Mouse (Mus musculus): ENCODE measurements at regions not wholly inside any gene's neighbourhood (a gene's known extent, or its start where the extent isn't known, plus 50 kb on each side); places are given as distances from the start of the nearest gene placed in this dataset.

GRCm38 (mm10) chr6:94391134-94391533 is 107.4 kb upstream of the Magi1 start:
- Histone ChIP-seq H3K4me3 (replicated peaks; ENCODE audit: low read length) (no peak overlapping the region), H3K27ac (replicated peaks; ENCODE audit: low read depth, low read length) (no peak overlapping the region), H3K9me3 (ENCODE audit: control insufficient read depth, low read length) (no peaks in the 10 kb centered on the region), H3K36me3 (ENCODE audit: control insufficient read depth, insufficient read depth, low read length) (no peaks in the 10 kb centered on the region), H3K4me2 (replicated peaks; ENCODE audit: low read depth, low read length, severe bottlenecking) (no peak overlapping the region), H3K4me1 (ENCODE audit: control insufficient read depth, insufficient read depth, low read length) (no peaks in the 10 kb centered on the region), H3K9ac (ENCODE audit: low read depth, low read length, severe bottlenecking) (no peak overlapping the region), H3K27me3 (ENCODE audit: control insufficient read depth, insufficient read depth, low read length) (no peaks in the 10 kb centered on the region)
- no peak for ATAC-seq (ENCODE audit: low FRiP score, low read depth)
- WGBS = 55% methylated on average over 5 of the region's 5 CpGs
- DNase-seq (ENCODE audit: low spot score) = no peak
- TF ChIP-seq POLR2A (IDR thresholded peaks at IDR 0.05; ENCODE audit: borderline replicate concordance, extremely low read depth, insufficient read depth, insufficient read length) = no peak

- no peak for TF ChIP-seq POLR2A (IDR thresholded peaks at IDR 0.05; ENCODE audit: borderline replicate concordance, extremely low read depth, insufficient read depth, insufficient read length)
- no peaks in the 10 kb centered on the region for H3K4me1 ChIP-seq (ENCODE audit: control insufficient read depth, insufficient read depth, low read length)
- no peak overlapping the region for H3K9ac ChIP-seq (ENCODE audit: low read depth, low read length, severe bottlenecking)
- H3K4me3 ChIP-seq (replicated peaks; ENCODE audit: low read length) = no peak overlapping the region
- H3K36me3 ChIP-seq (ENCODE audit: control insufficient read depth, insufficient read depth, low read length) = no peaks in the 10 kb centered on the region
- no peaks in the 10 kb centered on the region for H3K27me3 ChIP-seq (ENCODE audit: control insufficient read depth, insufficient read depth, low read length)
- no peak overlapping the region for H3K27ac ChIP-seq (replicated peaks; ENCODE audit: low read depth, low read length)
- no peaks in the 10 kb centered on the region for H3K9me3 ChIP-seq (ENCODE audit: control insufficient read depth, low read length)
- WGBS = 71% methylated on average over 2 of the region's 2 CpGs
- DNase-seq (ENCODE audit: low spot score) = no peak
- no peak for ATAC-seq (ENCODE audit: low FRiP score, low read depth)
- H3K4me2 ChIP-seq (replicated peaks; ENCODE audit: low read depth, low read length, severe bottlenecking) = no peak overlapping the region
Observed at GRCm38 (mm10) chr6:94390403-94390802, 106.7 kb upstream of the Magi1 start.

GRCm38 (mm10) chr6:94389716-94390115 is 106.0 kb upstream of the Magi1 start:
- no peak overlapping the region for H3K9ac ChIP-seq (ENCODE audit: low read depth, low read length, severe bottlenecking)
- H3K4me1 ChIP-seq (ENCODE audit: control insufficient read depth, insufficient read depth, low read length) = no peaks in the 10 kb centered on the region
- H3K9me3 ChIP-seq (ENCODE audit: control insufficient read depth, low read length) = no peaks in the 10 kb centered on the region
- H3K4me2 ChIP-seq (replicated peaks; ENCODE audit: low read depth, low read length, severe bottlenecking) = no peak overlapping the region
- no peak overlapping the region for H3K4me3 ChIP-seq (replicated peaks; ENCODE audit: low read length)
- H3K27me3 ChIP-seq (ENCODE audit: control insufficient read depth, insufficient read depth, low read length) = no peaks in the 10 kb centered on the region
- DNase-seq (ENCODE audit: low spot score) (no peak), ATAC-seq (ENCODE audit: low FRiP score, low read depth) (no peak)
- H3K36me3 ChIP-seq (ENCODE audit: control insufficient read depth, insufficient read depth, low read length) = no peaks in the 10 kb centered on the region
- no peak for TF ChIP-seq POLR2A (IDR thresholded peaks at IDR 0.05; ENCODE audit: borderline replicate concordance, extremely low read depth, insufficient read depth, insufficient read length)
- H3K27ac ChIP-seq (replicated peaks; ENCODE audit: low read depth, low read length) = no peak overlapping the region
- WGBS = 54% methylated on average over 9 of the region's 9 CpGs

GRCm38 (mm10) chr6:94387648-94388047 is 103.9 kb upstream of the Magi1 start:
- no peak for ATAC-seq (ENCODE audit: low FRiP score, low read depth)
- H3K9me3 ChIP-seq (ENCODE audit: control insufficient read depth, low read length) = no peaks in the 10 kb centered on the region

GRCm38 (mm10) chr6:94385531-94385930 is 101.8 kb upstream of the Magi1 start:
- 58% methylated on average over 2 of the region's 2 CpGs for WGBS
- Histone ChIP-seq H3K4me3 (replicated peaks; ENCODE audit: low read length) (no peak overlapping the region), H3K27me3 (ENCODE audit: control insufficient read depth, insufficient read depth, low read length) (no peaks in the 10 kb centered on the region), H3K4me1 (ENCODE audit: control insufficient read depth, insufficient read depth, low read length) (no peaks in the 10 kb centered on the region), H3K9ac (ENCODE audit: low read depth, low read length, severe bottlenecking) (no peak overlapping the region), H3K4me2 (replicated peaks; ENCODE audit: low read depth, low read length, severe bottlenecking) (no peak overlapping the region), H3K9me3 (ENCODE audit: control insufficient read depth, low read length) (no peaks in the 10 kb centered on the region), H3K36me3 (ENCODE audit: control insufficient read depth, insufficient read depth, low read length) (no peaks in the 10 kb centered on the region), H3K27ac (replicated peaks; ENCODE audit: low read depth, low read length) (no peak overlapping the region)
- ATAC-seq (ENCODE audit: low FRiP score, low read depth) (no peak), DNase-seq (ENCODE audit: low spot score) (no peak)
- TF ChIP-seq POLR2A (IDR thresholded peaks at IDR 0.05; ENCODE audit: borderline replicate concordance, extremely low read depth, insufficient read depth, insufficient read length) = no peak

More at GRCm38 (mm10) chr6:94387648-94388047, 103.9 kb upstream of the Magi1 start:
- no peaks in the 10 kb centered on the region for H3K4me1 ChIP-seq (ENCODE audit: control insufficient read depth, insufficient read depth, low read length)
- no peak for TF ChIP-seq POLR2A (IDR thresholded peaks at IDR 0.05; ENCODE audit: borderline replicate concordance, extremely low read depth, insufficient read depth, insufficient read length)
- no peak for DNase-seq (ENCODE audit: low spot score)
- H3K36me3 ChIP-seq (ENCODE audit: control insufficient read depth, insufficient read depth, low read length) = no peaks in the 10 kb centered on the region
- H3K27ac ChIP-seq (replicated peaks; ENCODE audit: low read depth, low read length) = no peak overlapping the region
- H3K9ac ChIP-seq (ENCODE audit: low read depth, low read length, severe bottlenecking) = no peak overlapping the region
- H3K27me3 ChIP-seq (ENCODE audit: control insufficient read depth, insufficient read depth, low read length) = no peaks in the 10 kb centered on the region
- H3K4me2 ChIP-seq (replicated peaks; ENCODE audit: low read depth, low read length, severe bottlenecking) = no peak overlapping the region
- no peak overlapping the region for H3K4me3 ChIP-seq (replicated peaks; ENCODE audit: low read length)
- 72% methylated on average over 2 of the region's 2 CpGs for WGBS

GRCm38 (mm10) chr6:94369991-94370390 is 86.3 kb upstream of the Magi1 start:
- Histone ChIP-seq H3K9ac (ENCODE audit: low read depth, low read length, severe bottlenecking) (no peak overlapping the region), H3K27me3 (ENCODE audit: control insufficient read depth, insufficient read depth, low read length) (no peaks in the 10 kb centered on the region), H3K27ac (replicated peaks; ENCODE audit: low read depth, low read length) (no peak overlapping the region), H3K9me3 (ENCODE audit: control insufficient read depth, low read length) (no peaks in the 10 kb centered on the region), H3K36me3 (ENCODE audit: control insufficient read depth, insufficient read depth, low read length) (no peaks in the 10 kb centered on the region), H3K4me1 (ENCODE audit: control insufficient read depth, insufficient read depth, low read length) (no peaks in the 10 kb centered on the region), H3K4me3 (replicated peaks; ENCODE audit: low read length) (no peak overlapping the region), H3K4me2 (replicated peaks; ENCODE audit: low read depth, low read length, severe bottlenecking) (no peak overlapping the region)
- DNase-seq (ENCODE audit: low spot score) = no peak
- no peak for ATAC-seq (ENCODE audit: low FRiP score, low read depth)
- 85% methylated on average over 2 of the region's 2 CpGs for WGBS
- no peak for TF ChIP-seq POLR2A (IDR thresholded peaks at IDR 0.05; ENCODE audit: borderline replicate concordance, extremely low read depth, insufficient read depth, insufficient read length)
